Mouse (Mus musculus): ENCODE data around the gene Lpar5.

DNA sequence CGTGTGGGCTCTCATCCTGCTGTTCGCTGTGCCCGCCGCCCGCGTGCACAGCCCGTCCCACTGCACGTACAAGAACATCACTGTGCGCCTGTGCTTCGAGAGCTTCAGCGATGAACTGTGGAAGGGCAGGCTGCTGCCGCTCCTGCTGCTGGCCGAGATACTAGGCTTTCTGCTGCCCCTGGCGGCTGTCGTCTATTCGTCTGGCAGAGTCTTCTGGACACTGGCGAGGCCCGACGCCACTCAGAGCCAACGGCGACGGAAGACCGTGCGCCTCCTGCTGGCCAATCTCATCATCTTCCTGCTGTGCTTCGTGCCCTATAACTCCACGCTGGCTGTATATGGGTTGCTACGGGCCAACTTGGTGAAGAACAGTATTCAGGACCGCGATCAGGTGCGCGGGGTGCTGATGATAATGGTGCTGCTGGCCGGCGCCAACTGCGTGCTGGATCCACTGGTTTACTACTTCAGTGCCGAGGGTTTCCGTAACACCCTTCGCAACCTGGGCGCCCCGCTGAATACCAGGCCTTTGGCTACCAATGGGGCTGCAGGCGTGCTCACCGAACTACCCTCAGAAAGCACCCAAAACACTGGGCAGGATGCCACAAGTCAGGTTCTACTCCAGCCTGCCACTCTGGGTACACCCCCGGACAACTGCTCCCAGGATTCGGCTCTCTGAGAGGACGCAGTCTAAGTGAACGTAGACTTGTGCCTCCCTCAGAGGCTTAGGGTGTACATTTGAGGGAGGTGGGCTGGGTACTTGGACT lies 14.3 kb downstream of the Lpar5 start:
- TF ChIP-seq CTCF (IDR thresholded peaks at IDR 0.05; ENCODE audit: low read depth, low read length): no peak; the same call in 1 of the 2 replicates
- no peak for TF ChIP-seq POLR2A (IDR thresholded peaks at IDR 0.05; ENCODE audit: borderline replicate concordance, low read depth, low read length)

Measured in bone marrow macrophage, adult 2 months (primary cell).